Mouse (Mus musculus): ENCODE results near the gene Ltv1.

DNA sequence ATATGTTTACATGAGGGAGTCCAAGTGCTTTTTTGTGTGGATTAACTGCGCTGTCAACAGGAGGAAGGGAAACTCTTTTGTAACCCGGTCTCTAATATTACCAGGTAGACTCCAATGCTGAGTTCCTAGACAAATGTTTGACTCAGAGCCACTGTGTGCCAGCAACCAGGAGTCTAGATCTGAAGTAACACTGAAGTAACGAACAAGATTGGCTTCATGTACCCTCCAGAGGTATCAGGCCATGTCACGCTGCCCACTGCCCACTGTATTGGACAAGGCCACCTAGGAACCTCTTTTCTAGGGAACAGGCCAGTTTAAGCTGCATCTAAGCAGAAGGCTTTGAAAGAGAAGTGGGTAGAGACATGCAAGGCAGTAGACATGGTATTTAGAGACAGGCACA is 16.1 kb upstream of the Ltv1 start:
- TF ChIP-seq GATA1 (IDR thresholded peaks at IDR 0.05; ENCODE audit: low read length) = no peak
- TF ChIP-seq TAL1 (IDR thresholded peaks at IDR 0.05; ENCODE audit: low read length) = no peak
